Mouse (Mus musculus) neural tube, embryonic 11.5 days (tissue): ENCODE results near the gene Lipa. TPM values are rescaled to one million over a fixed set of nuclear protein-coding genes. Genes with fewer than 3 reads are reported as not detected.

Experiments used
- ATAC-seq: fragments of 200-750 bp; cut with Nextera tagmentation; 2 replicates; pipeline ENCODE4 v1.8.0; 2017; ENCODE audit warnings: moderate number of reproducible peaks, mild to moderate bottlenecking, moderate TSS enrichment, moderate library complexity; ENCODE audit not compliant: insufficient read depth, low FRiP score, low TSS enrichment
- DNase-seq: peaks from one replicate; pipeline ENCODE4 v3.0.0-alpha.2; 2015; ENCODE audit warnings: low spot score
- H3K27ac ChIP-seq: fragments of 300-500 bp; sonication (generic); 2 replicates; pipeline ENCODE4 v1.5.1; 2014; ENCODE audit warnings: low read depth, mild to moderate bottlenecking, low read length
- H3K27me3 ChIP-seq: fragments of 300-500 bp; sonication (generic); 2 replicates; pipeline ENCODE4 v1.6.1; 2014; ENCODE audit warnings: mild to moderate bottlenecking, low read length, mixed read lengths; ENCODE audit not compliant: control insufficient read depth, insufficient read depth
- H3K36me3 ChIP-seq: fragments of 300-500 bp; sonication (generic); 2 replicates; pipeline ENCODE4 v1.6.1; 2014; ENCODE audit warnings: mild to moderate bottlenecking, low read length, moderate library complexity, mixed read lengths; ENCODE audit not compliant: control insufficient read depth, insufficient read depth
- H3K4me1 ChIP-seq: fragments of 300-500 bp; sonication (generic); 2 replicates; pipeline ENCODE4 v1.6.1; 2014; ENCODE audit warnings: low read length, mixed read lengths; ENCODE audit not compliant: control insufficient read depth, insufficient read depth
- H3K4me2 ChIP-seq: fragments of 300-500 bp; sonication (generic); 2 replicates; pipeline ENCODE4 v1.6.1; 2014; ENCODE audit warnings: low read depth, mild to moderate bottlenecking, moderate library complexity
- H3K4me3 ChIP-seq: fragments of 300-500 bp; sonication (generic); 2 replicates; pipeline ENCODE4 v1.5.1; 2014; ENCODE audit warnings: low read depth, low read length
- H3K9ac ChIP-seq: fragments of 300-500 bp; sonication (generic); 2 replicates; pipeline ENCODE4 v1.6.1; 2014; ENCODE audit warnings: mild to moderate bottlenecking, low read length
- H3K9me3 ChIP-seq: fragments of 300-500 bp; sonication (generic); 2 replicates; pipeline ENCODE4 v1.6.1; 2016; ENCODE audit warnings: low read length; ENCODE audit not compliant: control insufficient read depth
- WGBS: fragments of 180-500 bp; shearing (Covaris S2); extraction: QIAGEN DNeasy Blood & Tissue Kit; methylation state at CpG from one replicate; pipeline ENCODE4 v1.1.7; 2014; 5-methylcytosine and 5-hydroxymethylcytosine counted together
- polyA plus RNA-seq: library from polyadenylated mRNA; unstranded; fragments of >200 nt; fragmentation: Nextera tagmentation; extraction: Ambion mirVana; gene quantifications from 2 replicates; pipeline ENCODE4 v1.2.1, GENCODE M21; 2014

Lipa gene
- polyA plus RNA-seq, 1 experiment from 2014 or later = 27.5 TPM

- WGBS = 93% methylated on average over 13 of the region's 13 CpGs
- ATAC-seq (no peak), DNase-seq (no peak)
Observed at GRCm38 (mm10) chr19:34517812-34518594, 9.3 kb downstream of the Lipa start.

DNA sequence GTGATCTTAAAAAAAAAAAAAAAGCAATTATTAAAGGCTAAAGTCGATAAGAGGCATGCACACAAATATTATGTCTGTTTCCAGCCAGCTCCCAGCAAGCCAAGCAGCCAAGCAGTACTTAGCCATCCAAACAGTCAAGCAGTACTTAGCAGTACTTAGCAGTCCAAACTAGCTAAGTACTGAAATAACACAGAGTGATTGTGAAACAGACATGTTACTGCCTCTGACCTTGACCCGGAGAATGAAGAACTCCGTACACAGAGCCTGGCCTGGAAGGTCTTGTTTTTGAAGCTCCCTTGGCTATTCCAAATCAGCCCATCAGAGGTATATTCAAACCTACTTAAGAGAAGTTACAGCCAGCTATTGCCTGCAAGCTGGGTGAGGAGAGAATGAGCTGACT is 10.1 kb downstream of the Lipa start:
- no peak for ATAC-seq
- WGBS = 91% methylated on average over 3 of the region's 3 CpGs
- H3K4me2 ChIP-seq = no peak overlapping the region
- no peaks in the 10 kb centered on the region for H3K4me1 ChIP-seq
- DNase-seq = no peak
- no peak overlapping the region for H3K9ac ChIP-seq
- no peak overlapping the region for H3K4me3 ChIP-seq
- no peaks in the 10 kb centered on the region for H3K36me3 ChIP-seq
- no peaks in the 10 kb centered on the region for H3K27me3 ChIP-seq
- H3K9me3 ChIP-seq = no peaks in the 10 kb centered on the region
- no peak overlapping the region for H3K27ac ChIP-seq

More at GRCm38 (mm10) chr19:34517812-34518594, 9.3 kb downstream of the Lipa start:
- Histone ChIP-seq H3K9ac (no peak overlapping the region), H3K4me1 (no peaks in the 10 kb centered on the region), H3K4me2 (no peak overlapping the region), H3K27ac (no peak overlapping the region), H3K4me3 (no peak overlapping the region), H3K9me3 (no peaks in the 10 kb centered on the region), H3K27me3 (no peaks in the 10 kb centered on the region), H3K36me3 (no peaks in the 10 kb centered on the region)

- DNase-seq (no peak), ATAC-seq (no peak)
- no peaks in the 10 kb centered on the region for H3K36me3 ChIP-seq
- no peak overlapping the region for H3K27ac ChIP-seq
- 88% methylated on average over 2 of the region's 2 CpGs for WGBS
- H3K9me3 ChIP-seq = no peaks in the 10 kb centered on the region
- no peak overlapping the region for H3K4me2 ChIP-seq
- no peaks in the 10 kb centered on the region for H3K27me3 ChIP-seq
- no peaks in the 10 kb centered on the region for H3K4me1 ChIP-seq
- no peak overlapping the region for H3K4me3 ChIP-seq
- H3K9ac ChIP-seq = no peak overlapping the region
Observed at GRCm38 (mm10) chr19:34516346-34516745, 10.9 kb downstream of the Lipa start.

DNA sequence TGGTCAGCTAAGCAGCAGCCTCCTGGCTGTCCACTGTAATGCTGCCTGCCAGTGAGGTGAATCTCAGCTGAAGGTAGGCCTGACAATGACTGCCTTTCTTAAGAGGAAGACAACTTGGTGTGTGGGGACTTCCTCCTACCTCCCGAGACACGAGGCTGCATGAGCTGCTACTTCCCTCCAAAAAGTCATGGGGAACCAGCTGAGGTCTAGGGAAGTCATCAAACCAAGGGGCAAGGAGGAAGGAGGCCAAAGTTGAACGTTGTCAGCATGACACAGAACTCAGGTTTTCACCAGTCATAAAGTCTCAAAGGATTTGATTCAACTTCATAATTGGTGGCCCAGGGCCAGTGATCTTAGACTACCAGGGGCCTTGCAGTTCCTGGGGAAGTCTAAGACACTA is 11.6 kb downstream of the Lipa start:
- Histone ChIP-seq H3K4me1 (no peaks in the 10 kb centered on the region), H3K4me2 (no peak overlapping the region), H3K9me3 (no peaks in the 10 kb centered on the region), H3K9ac (no peak overlapping the region), H3K36me3 (no peaks in the 10 kb centered on the region), H3K27ac (no peak overlapping the region), H3K27me3 (no peaks in the 10 kb centered on the region), H3K4me3 (no peak overlapping the region)
- ATAC-seq (no peak), DNase-seq (no peak)
- 81% methylated on average over 3 of the region's 3 CpGs for WGBS

DNA sequence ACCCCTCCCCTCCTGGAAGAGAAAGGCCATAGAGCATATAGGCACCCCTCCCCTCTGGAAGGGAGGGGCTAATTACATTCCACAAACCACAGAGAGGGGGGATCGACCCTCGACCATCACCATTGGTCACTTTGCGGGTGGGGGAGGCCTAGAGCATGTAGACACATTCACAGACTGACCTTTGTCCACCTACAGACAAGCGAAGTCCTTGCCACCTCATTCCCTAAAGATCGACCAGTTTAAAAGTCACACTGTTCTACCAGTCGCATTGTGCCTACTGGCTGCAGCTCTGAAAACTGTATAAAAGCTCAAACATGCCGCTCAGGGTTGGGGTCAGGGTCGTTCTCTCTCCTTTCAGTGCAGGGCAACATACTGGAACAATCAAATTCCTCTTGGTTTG is 15.7 kb downstream of the Lipa start:
- H3K9me3 ChIP-seq = no peaks in the 10 kb centered on the region
- H3K4me2 ChIP-seq = no peak overlapping the region
- ATAC-seq (no peak), DNase-seq (no peak)
- no peak overlapping the region for H3K4me3 ChIP-seq
- H3K36me3 ChIP-seq = no peaks in the 10 kb centered on the region
- no peaks in the 10 kb centered on the region for H3K27me3 ChIP-seq
- H3K9ac ChIP-seq = no peak overlapping the region
- 66% methylated on average over 8 of the region's 8 CpGs for WGBS
- H3K4me1 ChIP-seq = no peaks in the 10 kb centered on the region
- H3K27ac ChIP-seq = no peak overlapping the region

- 91% methylated on average over 5 of the region's 5 CpGs for WGBS
- no peak overlapping the region for H3K9ac ChIP-seq
- ATAC-seq = no peak
- no peak for DNase-seq
- no peaks in the 10 kb centered on the region for H3K36me3 ChIP-seq
- H3K4me2 ChIP-seq = no peak overlapping the region
- no peaks in the 10 kb centered on the region for H3K4me1 ChIP-seq
- no peak overlapping the region for H3K27ac ChIP-seq
- H3K27me3 ChIP-seq = no peaks in the 10 kb centered on the region
- H3K4me3 ChIP-seq = no peak overlapping the region
- H3K9me3 ChIP-seq = no peaks in the 10 kb centered on the region
Observed at GRCm38 (mm10) chr19:34510717-34511116, 16.6 kb downstream of the Lipa start.

- no peak for ATAC-seq
- DNase-seq = no peak
- Histone ChIP-seq H3K9ac (no peak overlapping the region), H3K27ac (no peak overlapping the region), H3K27me3 (no peaks in the 10 kb centered on the region), H3K9me3 (no peaks in the 10 kb centered on the region), H3K4me2 (no peak overlapping the region), H3K4me3 (no peak overlapping the region), H3K4me1 (no peaks in the 10 kb centered on the region), H3K36me3 (no peaks in the 10 kb centered on the region)
- 90% methylated on average over 12 of the region's 12 CpGs for WGBS
Observed at GRCm38 (mm10) chr19:34505161-34505721, 22.0 kb downstream of the Lipa start.

- WGBS = 49% methylated on average over 4 of the region's 4 CpGs
- Histone ChIP-seq H3K27ac (no peak overlapping the region), H3K4me2 (no peak overlapping the region), H3K27me3 (no peaks in the 10 kb centered on the region), H3K9ac (no peak overlapping the region), H3K9me3 (no peaks in the 10 kb centered on the region), H3K4me3 (no peak overlapping the region), H3K4me1 (no peaks in the 10 kb centered on the region), H3K36me3 (no peaks in the 10 kb centered on the region)
- ATAC-seq (peak; percentile 69; the same call in 1 of the 2 replicates), DNase-seq (peak; percentile 42)
Observed at GRCm38 (mm10) chr19:34500763-34501162, 26.5 kb downstream of the Lipa start.

GRCm38 (mm10) chr19:34496353-34496752 is 30.9 kb downstream of the Lipa start:
- H3K4me1 ChIP-seq = no peaks in the 10 kb centered on the region
- H3K9me3 ChIP-seq = no peaks in the 10 kb centered on the region
- H3K27ac ChIP-seq = no peak overlapping the region
- 92% methylated on average over 1 of the region's 1 CpGs for WGBS
- H3K4me3 ChIP-seq = no peak overlapping the region
- no peak overlapping the region for H3K9ac ChIP-seq
- H3K36me3 ChIP-seq = no peaks in the 10 kb centered on the region
- DNase-seq (no peak), ATAC-seq (no peak)
- H3K27me3 ChIP-seq = no peaks in the 10 kb centered on the region
- H3K4me2 ChIP-seq = no peak overlapping the region
